Mouse (Mus musculus) spleen, adult 2 months (tissue): ENCODE data around the gene Skap1. TPM values are rescaled to one million over a fixed set of nuclear protein-coding genes. Genes with fewer than 3 reads are reported as not detected.

Experiments used
- DNase-seq, 2 experiments: peaks; one replicate each; pipeline versions ENCODE4 v3.0.0 to v3.0.0-alpha.2; 2012 to 2021; ENCODE audit warnings: low spot score in 2 of 2, low read depth in 1 of 2
- H3K27ac ChIP-seq: fragments of 200-500 bp; 2 replicates; pipeline ENCODE4 v1.5.1; 2012; ENCODE audit warnings: low read length, inconsistent platforms; ENCODE audit not compliant: insufficient read depth
- H3K27me3 ChIP-seq: fragments of 200-500 bp; 2 replicates; pipeline ENCODE4 v1.6.1; 2012; ENCODE audit warnings: mild to moderate bottlenecking, moderate library complexity, low read length, inconsistent platforms; ENCODE audit not compliant: control insufficient read depth, insufficient read depth
- H3K36me3 ChIP-seq: fragments of 200-500 bp; 2 replicates; pipeline ENCODE4 v1.6.1; 2012; ENCODE audit warnings: mild to moderate bottlenecking, low read length, inconsistent platforms; ENCODE audit not compliant: control insufficient read depth, insufficient read depth
- H3K4me1 ChIP-seq: fragments of 200-500 bp; 2 replicates; pipeline ENCODE4 v1.6.1; 2011; ENCODE audit warnings: inconsistent platforms; ENCODE audit not compliant: control insufficient read depth, insufficient read depth, insufficient read length
- H3K4me3 ChIP-seq: fragments of 200-500 bp; 2 replicates; pipeline ENCODE4 v1.5.1; 2011; ENCODE audit warnings: mild to moderate bottlenecking, inconsistent platforms; ENCODE audit not compliant: insufficient read depth, insufficient read length; ENCODE audit errors: extremely low read depth
- CTCF ChIP-seq: fragments of 200-500 bp; IDR thresholded peaks from 2 replicates; pipeline ENCODE4 v1.5.1; 2011; ENCODE audit warnings: mild to moderate bottlenecking, inconsistent platforms; ENCODE audit not compliant: insufficient read depth, insufficient read length, insufficient replicate concordance; ENCODE audit errors: extremely low read depth
- POLR2A ChIP-seq: fragments of 200-500 bp; IDR thresholded peaks from 2 replicates; pipeline ENCODE4 v1.6.1; 2011; ENCODE audit warnings: low read depth, low read length, inconsistent platforms
- WGBS: fragments of 180-500 bp; shearing (Covaris S2); methylation state at CpG from one replicate; pipeline ENCODE4 v1.1.7; 2018; 5-methylcytosine and 5-hydroxymethylcytosine counted together
- polyA plus RNA-seq: library from polyadenylated mRNA; depleted of rRNA; stranded (reverse); fragments of >200 nt; gene quantifications from 2 replicates; pipeline ENCODE4 v1.2.3, GENCODE M21; 2012

The Skap1 gene
- polyA plus RNA-seq, 1 experiment = 22.3 TPM

DNA sequence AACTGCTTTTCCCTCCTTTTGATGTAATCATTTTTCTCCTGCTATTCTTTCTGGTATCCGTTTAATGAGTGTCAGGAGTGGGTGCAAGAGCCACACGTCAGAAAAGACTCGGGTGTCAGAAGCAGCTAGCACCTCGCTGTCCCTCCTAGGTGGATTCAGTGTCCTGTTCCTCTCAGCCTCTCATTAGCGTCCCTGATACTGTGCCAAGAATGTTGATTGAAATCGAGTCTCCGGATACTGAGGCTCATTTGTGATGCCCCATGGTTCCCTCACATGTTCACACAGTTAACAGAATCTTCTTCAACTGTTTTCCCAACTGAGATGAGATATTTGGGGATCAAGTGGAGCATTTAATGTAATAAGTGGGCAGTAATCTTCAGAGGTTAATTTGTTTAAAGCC lies 254.2 kb downstream of the Skap1 start:
- H3K27me3 ChIP-seq = no peaks in the 10 kb centered on the region
- DNase-seq = no peak
- H3K4me3 ChIP-seq = no peak overlapping the region
- no peaks in the 10 kb centered on the region for H3K36me3 ChIP-seq
- no peak overlapping the region for H3K27ac ChIP-seq
- no peaks in the 10 kb centered on the region for H3K4me1 ChIP-seq
- TF ChIP-seq CTCF = no peak
- no peak for TF ChIP-seq POLR2A
- WGBS = 82% methylated on average over 7 of the region's 7 CpGs

DNA sequence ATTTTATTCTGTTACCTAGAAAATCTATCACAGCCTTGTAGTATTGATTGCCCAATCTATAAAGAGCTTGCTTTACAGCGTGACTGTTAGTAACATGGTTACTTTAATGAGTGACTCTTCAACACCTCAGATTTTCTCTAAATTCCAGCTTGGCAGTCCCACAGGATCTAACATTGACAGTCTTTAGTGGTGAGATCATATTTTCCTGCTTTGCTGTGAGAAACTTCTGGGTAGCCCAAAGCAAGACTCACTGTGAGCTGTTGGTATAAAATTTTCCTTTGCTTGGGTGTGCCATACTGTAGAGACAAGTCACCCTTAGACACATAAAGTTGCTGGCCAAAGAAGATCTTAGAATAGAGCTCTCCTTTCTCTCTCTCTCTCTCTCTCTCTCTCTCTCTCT lies 261.4 kb downstream of the Skap1 start:
- 96% methylated on average over 1 of the region's 1 CpGs for WGBS
- no peak for DNase-seq

DNA sequence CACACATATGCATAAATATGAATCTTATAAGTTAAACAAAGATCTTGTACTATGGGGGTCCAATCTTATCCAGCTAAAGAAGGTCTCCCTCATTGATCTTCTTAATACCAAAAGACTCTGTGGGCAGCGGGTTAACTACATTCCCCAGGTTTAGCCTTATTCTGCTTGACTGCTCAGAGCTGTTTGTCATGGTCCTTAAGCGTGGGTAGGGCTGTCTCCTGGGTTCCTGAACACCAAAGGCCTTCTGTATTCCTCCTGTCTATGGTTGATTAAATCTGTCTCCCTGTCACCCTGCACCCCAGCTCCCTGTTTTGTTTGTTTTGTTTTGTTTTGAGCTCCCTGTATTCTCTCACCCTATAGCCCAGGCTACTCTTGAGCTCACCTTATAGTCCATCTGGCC lies 264.2 kb downstream of the Skap1 start:
- no peak overlapping the region for H3K4me3 ChIP-seq
- 78% methylated on average over 2 of the region's 2 CpGs for WGBS

More for the DNA sequence above, 261.4 kb downstream of the Skap1 start:
- no peaks in the 10 kb centered on the region for H3K27me3 ChIP-seq
- no peak for TF ChIP-seq POLR2A
- TF ChIP-seq CTCF = no peak
- H3K4me1 ChIP-seq = no peaks in the 10 kb centered on the region
- no peaks in the 10 kb centered on the region for H3K36me3 ChIP-seq
- no peak overlapping the region for H3K4me3 ChIP-seq
- no peak overlapping the region for H3K27ac ChIP-seq

DNA sequence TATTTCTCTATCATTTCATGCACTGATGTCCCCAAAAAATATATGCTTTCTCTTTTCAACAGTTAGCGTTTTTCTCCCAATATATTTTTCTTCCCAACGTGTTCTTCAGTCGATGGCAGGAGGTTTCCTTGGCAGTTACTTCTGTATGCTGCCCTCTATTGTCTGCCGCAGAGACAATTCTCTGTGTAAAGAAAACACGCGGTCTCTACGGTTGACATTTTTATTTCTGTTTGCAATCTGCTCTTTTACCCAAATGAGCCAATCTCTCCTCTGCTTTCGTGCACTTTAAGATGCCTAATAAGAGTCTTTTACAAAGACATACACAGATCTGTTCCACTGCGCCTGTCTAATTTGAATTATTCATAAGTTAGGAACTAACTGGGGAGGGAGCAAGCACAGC lies 265.1 kb downstream of the Skap1 start:
- TF ChIP-seq CTCF = no peak
- no peak for TF ChIP-seq POLR2A
- Histone ChIP-seq H3K27me3 (no peaks in the 10 kb centered on the region), H3K4me1 (no peaks in the 10 kb centered on the region), H3K36me3 (no peaks in the 10 kb centered on the region), H3K4me3 (no peak overlapping the region), H3K27ac (no peak overlapping the region)
- WGBS = 43% methylated on average over 9 of the region's 9 CpGs
- DNase-seq = no peak

More for the DNA sequence above, 264.2 kb downstream of the Skap1 start:
- Histone ChIP-seq H3K4me1 (no peaks in the 10 kb centered on the region), H3K36me3 (no peaks in the 10 kb centered on the region), H3K27ac (no peak overlapping the region), H3K27me3 (no peaks in the 10 kb centered on the region)
- no peak for DNase-seq
- no peak for TF ChIP-seq CTCF
- no peak for TF ChIP-seq POLR2A

DNA sequence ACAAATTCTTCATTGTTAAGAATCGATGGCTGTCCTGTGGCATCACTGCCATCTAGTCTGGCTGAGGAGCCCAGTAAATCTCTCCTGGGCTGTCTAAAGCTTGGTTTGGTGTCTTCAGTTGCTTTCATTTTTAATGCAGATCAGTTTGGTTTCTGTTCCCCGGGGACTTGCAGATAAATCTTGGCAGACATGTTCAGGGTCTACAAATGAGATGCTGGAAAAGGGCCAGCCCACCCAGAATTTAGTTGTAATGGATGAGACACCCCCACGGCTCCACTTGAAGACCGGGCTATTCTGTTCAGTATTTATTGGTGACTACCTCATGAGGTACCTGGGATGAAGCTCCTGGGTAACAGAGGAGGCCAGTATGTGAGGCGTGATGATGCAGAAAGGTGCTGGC lies 265.9 kb downstream of the Skap1 start:
- 78% methylated on average over 5 of the region's 5 CpGs for WGBS
- Histone ChIP-seq H3K36me3 (no peaks in the 10 kb centered on the region), H3K27me3 (no peaks in the 10 kb centered on the region), H3K4me1 (no peaks in the 10 kb centered on the region), H3K4me3 (no peak overlapping the region), H3K27ac (no peak overlapping the region)
- no peak for TF ChIP-seq POLR2A
- TF ChIP-seq CTCF = no peak
- DNase-seq = no peak

DNA sequence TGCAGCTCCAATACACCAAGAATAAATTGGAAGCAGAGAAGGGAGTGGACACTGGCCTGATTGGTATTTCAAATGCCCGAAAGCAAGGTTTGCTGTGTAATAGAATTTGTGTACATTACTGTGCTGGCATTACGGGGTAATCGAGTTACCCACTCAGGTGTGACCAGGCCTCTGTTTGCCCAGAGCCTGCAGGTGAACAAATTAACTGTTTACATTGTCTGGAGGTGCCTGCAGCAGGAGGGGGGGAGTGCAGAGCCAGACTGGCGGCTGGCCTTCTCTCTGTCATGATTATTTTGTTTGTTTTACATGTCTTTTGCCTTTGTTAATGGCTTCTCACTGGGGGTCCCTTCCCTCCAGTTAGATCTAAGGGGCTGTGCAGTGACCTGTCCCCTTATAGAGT lies 268.3 kb downstream of the Skap1 start:
- 83% methylated on average over 4 of the region's 4 CpGs for WGBS
- no peaks in the 10 kb centered on the region for H3K4me1 ChIP-seq
- DNase-seq = no peak
- H3K4me3 ChIP-seq = no peak overlapping the region
- H3K27me3 ChIP-seq = no peaks in the 10 kb centered on the region; the same call in 1 of the 2 replicates
- no peaks in the 10 kb centered on the region for H3K36me3 ChIP-seq
- no peak for TF ChIP-seq CTCF
- H3K27ac ChIP-seq = no peak overlapping the region

DNA sequence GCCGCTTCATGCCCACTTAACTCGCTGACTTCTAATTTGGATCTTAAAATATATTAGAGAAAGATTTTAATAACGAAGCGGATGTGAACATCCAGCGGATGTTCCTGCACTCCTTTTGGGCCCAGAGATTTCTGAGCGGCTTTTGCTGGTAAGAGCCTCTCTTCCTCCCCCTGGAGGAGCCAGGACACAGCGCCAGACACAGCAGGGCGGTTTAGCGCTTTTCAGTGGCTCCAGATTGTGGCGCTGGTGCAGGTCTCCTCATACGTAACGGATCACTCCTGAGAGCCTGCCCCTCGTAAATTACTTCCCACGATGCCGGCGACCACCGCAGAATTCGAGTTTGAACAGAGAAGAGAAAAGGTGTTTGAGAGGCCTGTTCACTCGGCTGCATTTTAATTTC lies 271.5 kb downstream of the Skap1 start:
- TF ChIP-seq POLR2A = no peak
- no peak for TF ChIP-seq CTCF
- DNase-seq = no peak
- 16% methylated on average over 19 of the region's 19 CpGs for WGBS
- Histone ChIP-seq H3K4me1 (no peaks in the 10 kb centered on the region), H3K27ac (no peak overlapping the region), H3K4me3 (no peak overlapping the region), H3K27me3 (no peaks in the 10 kb centered on the region; the same call in 1 of the 2 replicates), H3K36me3 (no peaks in the 10 kb centered on the region)
